Mouse (Mus musculus): ENCODE measurements at regions not wholly inside any gene's neighbourhood (a gene's known extent, or its start where the extent isn't known, plus 50 kb on each side); places are given as distances from the start of the nearest gene placed in this dataset.

GRCm38 (mm10) chr13:39351606-39352005, 390.9 kb upstream of the Slc35b3 start:
- no peak for DNase-seq

DNA sequence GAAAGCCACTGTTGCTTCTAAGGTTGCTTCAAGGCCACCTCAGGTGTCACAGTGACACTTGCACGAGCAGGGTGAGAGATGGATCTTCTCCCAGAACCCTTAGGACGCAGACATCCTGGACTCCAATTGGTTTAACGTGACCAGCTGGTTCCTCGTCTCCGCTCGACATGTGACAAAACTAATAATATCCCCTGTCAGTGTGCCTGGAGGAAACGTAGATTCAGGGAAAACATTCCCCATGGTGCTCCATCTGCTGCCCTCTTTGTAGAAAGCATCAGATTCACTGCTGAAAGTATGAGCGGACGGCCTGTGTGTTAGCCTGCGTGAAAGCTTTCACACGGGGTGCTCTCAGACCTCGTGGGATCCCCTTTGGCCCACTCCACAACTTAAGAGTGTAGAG, 390.0 kb upstream of the Slc35b3 start:
- DNase-seq, result no peak

- DNase-seq, result no peak
These were observed 387.1 kb upstream of the Slc35b3 start for GRCm38 (mm10) chr13:39347761-39348160.

DNA sequence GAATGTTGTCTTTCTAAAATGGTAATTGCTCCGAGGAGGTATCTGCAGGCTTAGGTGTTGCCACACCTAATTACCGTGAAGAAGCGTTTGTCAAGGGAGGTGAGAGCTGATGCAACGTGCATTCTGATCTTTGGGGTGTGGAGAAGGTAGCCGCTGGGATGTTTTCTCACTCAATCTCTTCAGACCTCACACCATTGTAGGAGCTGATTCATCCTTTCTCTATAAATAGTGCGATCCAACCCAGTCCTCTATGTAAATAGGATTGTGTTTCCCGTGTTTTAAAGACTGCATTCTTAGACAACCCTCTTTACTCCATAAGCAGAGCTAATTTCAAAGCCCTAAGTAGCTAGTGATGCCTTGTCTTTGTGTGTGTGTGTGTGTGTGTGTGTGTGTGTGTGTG, 374.2 kb upstream of the Slc35b3 start:
- no peak for DNase-seq

- DNase-seq, result no peak
These were observed 369.1 kb upstream of the Slc35b3 start for GRCm38 (mm10) chr13:39329794-39330193.

- DNase-seq, result no peak
These were observed 365.5 kb upstream of the Slc35b3 start for GRCm38 (mm10) chr13:39326176-39326575.

- no peak for DNase-seq
These were observed 360.4 kb upstream of the Slc35b3 start for GRCm38 (mm10) chr13:39321111-39321510.

GRCm38 (mm10) chr13:39309758-39310157, 349.1 kb upstream of the Slc35b3 start:
- no peak for DNase-seq

GRCm38 (mm10) chr13:39307845-39308244, 347.2 kb upstream of the Slc35b3 start:
- DNase-seq, result peak; percentile 25

- no peak for DNase-seq
These were observed 346.2 kb upstream of the Slc35b3 start for GRCm38 (mm10) chr13:39306851-39307250.

- DNase-seq, result no peak
These were observed 336.5 kb upstream of the Slc35b3 start for GRCm38 (mm10) chr13:39297129-39297528.

DNA sequence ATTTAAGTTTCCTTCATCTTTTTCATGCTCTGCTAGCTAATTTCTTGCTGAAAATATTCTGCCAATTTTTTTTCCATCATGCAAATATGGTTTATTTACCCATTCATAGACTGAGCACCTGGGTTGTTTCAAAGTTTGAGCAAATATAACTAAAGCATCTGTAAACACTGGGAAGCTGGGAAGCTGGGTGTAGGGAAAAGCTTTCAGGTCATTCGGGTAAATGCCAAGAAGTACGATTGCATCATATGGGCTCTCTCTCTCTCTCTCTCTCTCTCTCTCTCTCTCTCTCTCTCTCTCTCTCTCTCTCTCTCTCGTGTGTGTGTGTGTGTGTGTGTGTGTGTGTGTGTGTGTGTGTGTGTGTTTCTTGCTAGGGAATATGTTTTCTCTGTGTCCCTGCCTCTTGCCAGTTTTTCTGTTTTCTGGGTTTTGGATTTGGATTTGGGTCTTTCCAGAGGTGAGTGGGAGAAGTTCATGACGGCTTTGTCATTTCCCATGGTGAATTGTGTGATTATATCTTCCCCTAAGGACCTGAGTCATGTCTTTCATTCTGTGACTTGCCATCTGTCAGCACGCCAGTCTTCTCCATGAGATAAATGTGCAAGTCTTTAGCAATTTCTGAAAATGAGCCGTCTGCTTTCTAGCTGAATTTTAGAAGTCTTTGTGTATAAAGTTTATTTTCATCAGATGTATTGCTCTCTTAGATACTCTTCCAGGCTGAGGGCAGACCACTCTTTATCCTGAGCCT, 329.7 kb upstream of the Slc35b3 start:
- DNase-seq, result no peak

DNA sequence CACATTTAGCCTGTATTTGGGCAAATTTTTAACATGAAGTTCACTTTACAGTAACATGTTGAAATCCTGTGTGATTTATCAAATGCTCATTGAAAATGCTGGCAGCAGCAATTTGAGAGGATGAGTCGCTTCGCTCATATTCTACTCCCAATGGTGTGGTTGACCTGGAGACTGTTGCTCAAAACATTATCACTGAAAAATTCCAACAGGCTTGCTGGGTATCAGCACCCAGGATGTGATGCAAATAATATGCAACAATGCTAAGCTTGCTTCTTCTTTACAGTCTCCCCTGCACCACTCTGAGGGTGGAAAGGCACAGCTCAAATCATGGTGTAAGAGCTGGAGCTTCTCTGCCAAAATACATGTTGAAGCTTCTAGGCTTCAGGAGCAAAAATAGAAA, 321.6 kb upstream of the Slc35b3 start:
- DNase-seq, result no peak

- no peak for DNase-seq
These were observed 317.4 kb upstream of the Slc35b3 start for GRCm38 (mm10) chr13:39278101-39278500.

DNA sequence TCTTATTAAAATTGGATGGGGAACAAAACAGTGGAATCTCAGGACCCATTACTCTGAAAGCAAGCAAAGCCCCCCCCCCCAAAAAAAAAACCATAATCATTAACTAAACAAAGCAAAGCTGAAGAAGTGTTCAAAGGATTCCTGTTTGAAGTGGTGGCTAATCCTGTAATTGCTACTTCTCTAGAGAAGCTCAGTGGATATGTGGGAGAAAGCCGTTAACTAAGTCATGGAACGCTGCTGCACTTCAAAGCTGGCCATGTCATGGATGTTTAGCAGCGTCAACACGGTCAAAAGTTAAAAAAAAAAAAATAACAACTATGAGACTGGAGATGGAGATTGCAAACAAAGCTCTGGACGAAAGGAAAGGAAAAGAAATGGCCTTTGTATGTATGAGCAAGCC, 305.3 kb upstream of the Slc35b3 start:
- no peak for DNase-seq

- DNase-seq, result no peak
These were observed 296.0 kb upstream of the Slc35b3 start for GRCm38 (mm10) chr13:39256708-39257107.

DNA sequence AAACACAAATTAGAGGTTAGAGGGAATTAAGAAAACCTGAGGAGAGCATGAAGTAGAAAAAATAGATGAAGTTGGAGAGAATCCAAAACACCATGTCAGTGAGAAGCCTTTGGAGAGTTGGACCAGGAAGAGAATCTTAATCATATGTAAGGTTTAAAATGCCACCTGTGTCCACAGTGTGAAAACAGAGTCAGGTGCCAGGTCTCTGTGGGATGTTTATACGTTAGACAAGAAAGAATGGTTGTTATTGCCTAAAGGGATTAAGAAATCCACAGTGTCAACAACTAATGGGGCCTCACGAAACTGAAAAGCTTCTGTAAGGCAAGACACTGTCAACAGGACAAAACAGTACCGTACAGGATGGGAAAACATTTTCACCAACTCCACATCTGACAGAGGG, 294.7 kb upstream of the Slc35b3 start:
- DNase-seq, result no peak

GRCm38 (mm10) chr13:39252591-39252990, 291.9 kb upstream of the Slc35b3 start:
- DNase-seq, result no peak

GRCm38 (mm10) chr13:39250096-39250495, 289.4 kb upstream of the Slc35b3 start:
- no peak for DNase-seq

DNA sequence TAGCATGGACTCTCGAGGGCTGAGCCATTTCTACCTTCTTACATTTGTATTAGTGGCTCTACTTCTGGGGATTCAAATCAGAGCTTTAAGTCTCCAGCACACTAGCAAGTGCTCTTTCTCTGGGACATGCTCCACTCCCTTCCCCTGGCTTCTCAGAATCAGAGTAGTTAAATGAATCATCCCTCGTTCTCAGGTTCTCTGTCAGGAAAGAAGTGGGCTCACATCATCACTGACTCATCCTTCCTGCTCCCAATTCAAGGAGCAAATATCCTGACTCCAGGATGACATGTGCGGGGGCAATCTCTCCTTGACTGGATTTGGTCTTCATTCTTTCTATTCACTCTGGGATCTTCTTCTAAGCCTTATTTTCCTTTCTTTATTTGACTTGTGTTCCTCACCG, 266.2 kb upstream of the Slc35b3 start:
- no peak for DNase-seq

DNA sequence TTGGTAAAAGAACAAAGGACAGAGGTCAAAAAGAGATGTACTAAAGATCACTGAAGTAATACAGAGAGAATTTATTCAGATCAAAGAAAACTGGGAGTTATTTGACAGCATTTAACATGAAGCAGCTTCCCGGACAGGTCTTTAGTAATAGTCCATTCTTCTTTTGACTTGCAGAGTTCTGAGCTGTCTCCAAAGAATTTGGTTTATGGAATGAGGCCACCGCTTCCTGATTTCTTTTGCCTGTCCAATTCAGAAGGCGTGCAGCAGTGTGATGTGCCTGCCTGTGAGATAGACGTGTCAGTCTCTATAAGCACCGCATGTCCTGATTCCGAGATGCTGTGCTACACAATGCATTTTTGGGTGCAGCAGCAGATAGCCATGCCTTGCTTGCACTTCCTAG, 265.0 kb upstream of the Slc35b3 start:
- DNase-seq, result no peak

DNA sequence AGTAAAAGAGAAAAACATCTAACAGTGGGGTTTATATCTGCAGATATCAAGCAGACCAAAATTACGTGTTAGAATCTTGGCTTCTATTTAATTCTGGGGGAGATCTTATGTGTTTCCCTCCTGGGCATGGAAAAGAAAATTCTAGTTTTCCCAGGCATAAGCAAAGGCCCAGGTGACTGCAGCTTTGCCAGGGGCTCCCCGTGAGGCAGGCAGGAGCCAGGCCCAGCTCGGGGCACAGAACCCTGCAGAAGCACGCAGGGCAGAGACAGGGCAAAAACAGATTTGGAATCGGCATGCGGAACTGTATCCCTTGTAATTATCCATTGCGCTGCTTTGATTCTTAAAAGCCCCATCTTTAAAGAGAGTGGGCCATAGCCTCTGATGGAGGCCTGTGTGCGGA, 250.4 kb upstream of the Slc35b3 start:
- no peak for DNase-seq

GRCm38 (mm10) chr13:39183715-39184179, 223.1 kb upstream of the Slc35b3 start:
- peak; percentile 4 for DNase-seq

GRCm38 (mm10) chr13:39161980-39162379, 201.3 kb upstream of the Slc35b3 start:
- no peak for DNase-seq

DNA sequence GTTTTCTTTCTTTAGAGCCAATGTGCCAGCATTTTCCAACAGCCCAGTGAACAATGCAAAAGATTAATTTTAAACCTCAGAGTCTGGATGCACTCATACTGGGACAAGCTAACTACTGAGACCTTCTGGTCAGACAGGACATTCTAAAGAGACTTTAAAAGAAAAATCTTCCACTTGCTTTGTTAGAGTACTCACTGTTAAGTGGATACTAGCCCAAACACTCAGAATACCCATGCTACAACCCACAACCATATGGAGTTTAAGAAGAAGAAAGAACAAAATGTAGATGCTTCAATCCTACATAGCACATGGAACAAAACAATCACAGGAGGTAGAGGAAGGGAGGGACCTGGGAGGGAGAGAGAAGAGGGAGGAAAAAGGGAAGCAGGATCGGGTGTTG, 167.3 kb upstream of the Slc35b3 start:
- no peak for DNase-seq
